Mouse (Mus musculus): ENCODE data around the gene Olfr1002. TPM values are rescaled to one million over a fixed set of nuclear protein-coding genes. Genes with fewer than 3 reads are reported as not detected.

The Olfr1002 gene
- not detected for total RNA-seq (2023)

GRCm38 (mm10) chr2:85650604-85651003, at the start of gene Olfr1002:
Gene Olfr1002, minus strand, starts transcription at chr2:85650704.

GRCm38 (mm10) chr2:85689131-85689530, 38.6 kb upstream of the Olfr1002 start, which contains the start of gene Olfr1008:
Gene Olfr1008, plus strand, starts transcription at chr2:85689431.

GRCm38 (mm10) chr2:85678667-85679066, 28.2 kb upstream of the Olfr1002 start, which contains the start of gene Olfr1006:
Gene Olfr1006, minus strand, starts transcription at chr2:85678767.

GRCm38 (mm10) chr2:85664355-85664754, 13.9 kb upstream of the Olfr1002 start, which contains the start of gene Olfr154:
Gene Olfr154, minus strand, starts transcription at chr2:85664455.

GRCm38 (mm10) chr2:85611803-85612202, 38.7 kb downstream of the Olfr1002 start, which contains the start of gene Olfr1000:
Gene Olfr1000, minus strand, starts transcription at chr2:85611903.

Other genes starting within 250 kb of the Olfr1002 start
- gene Olfr992, start 241.2 kb downstream of the Olfr1002 start, total RNA-seq (2023), result not detected
- not detected for gene Olfr993, start 235.8 kb downstream of the Olfr1002 start, total RNA-seq (2023)
- gene Olfr994, start 214.3 kb downstream of the Olfr1002 start, total RNA-seq (2023), result not detected
- not detected for gene Olfr995, start 207.1 kb downstream of the Olfr1002 start, total RNA-seq (2023)
- gene 4833423E24Rik, start 131.7 kb downstream of the Olfr1002 start, total RNA-seq (2023), result not detected
- gene Olfr996, start 71.5 kb downstream of the Olfr1002 start, total RNA-seq (2023), result not detected
- gene Olfr998, start 61.8 kb downstream of the Olfr1002 start, total RNA-seq (2023), result not detected
- not detected for gene Olfr1000, start 38.8 kb downstream of the Olfr1002 start, total RNA-seq (2023)
- not detected for gene Olfr154, start 13.8 kb upstream of the Olfr1002 start, total RNA-seq (2023)
- not detected for gene Olfr1006, start 28.1 kb upstream of the Olfr1002 start, total RNA-seq (2023)
- not detected for gene Olfr1008, start 38.7 kb upstream of the Olfr1002 start, total RNA-seq (2023)
- not detected for gene Olfr1009, start 64.7 kb upstream of the Olfr1002 start, total RNA-seq (2023)
- not detected for gene Olfr1012, start 112.1 kb upstream of the Olfr1002 start, total RNA-seq (2023)
- not detected for gene Olfr1013, start 116.4 kb upstream of the Olfr1002 start, total RNA-seq (2023)
- gene Olfr1014, start 122.0 kb upstream of the Olfr1002 start, total RNA-seq (2023), result not detected
- not detected for gene Olfr1015, start 131.3 kb upstream of the Olfr1002 start, total RNA-seq (2023)
- gene Olfr1016, start 151.8 kb upstream of the Olfr1002 start, total RNA-seq (2023), result not detected
- not detected for gene Olfr1018, start 167.8 kb upstream of the Olfr1002 start, total RNA-seq (2023)
- gene Olfr1019, start 194.8 kb upstream of the Olfr1002 start, total RNA-seq (2023), result not detected
- gene Olfr1020, start 196.3 kb upstream of the Olfr1002 start, total RNA-seq (2023), result not detected
- gene Olfr1022, start 217.9 kb upstream of the Olfr1002 start, total RNA-seq (2023), result not detected
- not detected for gene Olfr1023, start 234.9 kb upstream of the Olfr1002 start, total RNA-seq (2023)

Measured in B cell, adult 67 days (primary cell).